Mouse (Mus musculus) lung, postnatal 0 days (tissue): ENCODE results near the gene Pde10a.

ENCODE experiments used
- CTCF ChIP-seq: IDR thresholded peaks from 2 replicates; pipeline ENCODE4 v1.5.1; 2016; ENCODE audit warnings: antibody characterized with exemption, mild to moderate bottlenecking
- EP300 ChIP-seq: IDR thresholded peaks from 2 replicates; pipeline ENCODE4 v1.6.1; 2016; ENCODE audit warnings: antibody characterized with exemption, mild to moderate bottlenecking, control low read depth

GRCm38 (mm10) chr17:8708006-8708405, 182.8 kb downstream of the Pde10a start:
- no peak for TF ChIP-seq EP300
- no peak for TF ChIP-seq CTCF
